Mouse (Mus musculus) embryonic fibroblast, embryonic 13.5 days (primary cell): Measurements from ENCODE around the gene Syna. TPM values are rescaled to one million over a fixed set of nuclear protein-coding genes. Genes with fewer than 3 reads are reported as not detected.

Source experiments
- H3K27ac ChIP-seq: 2 replicates; pipeline ENCODE4 v1.5.1; 2012; ENCODE audit warnings: low read length, control low read depth, inconsistent platforms; ENCODE audit not compliant: insufficient read depth
- H3K4me1 ChIP-seq: 2 replicates; pipeline ENCODE4 v1.6.1; 2011; ENCODE audit warnings: low read length; ENCODE audit not compliant: control insufficient read depth, insufficient read depth
- H3K4me3 ChIP-seq: 2 replicates; pipeline ENCODE4 v1.5.1; 2011; ENCODE audit warnings: mild to moderate bottlenecking, control low read depth, low read length; ENCODE audit not compliant: insufficient read depth
- CTCF ChIP-seq: IDR thresholded peaks from 2 replicates; pipeline ENCODE4 v1.5.1; 2011; ENCODE audit warnings: mild to moderate bottlenecking, control low read depth, low read length, moderate library complexity, borderline replicate concordance; ENCODE audit not compliant: insufficient read depth
- POLR2A ChIP-seq: IDR thresholded peaks from 2 replicates; pipeline ENCODE4 v1.6.1; 2011; ENCODE audit warnings: low read depth, mild to moderate bottlenecking, control low read depth, low read length, moderate library complexity
- polyA plus RNA-seq: library from polyadenylated mRNA; stranded (reverse); fragments of >200 nt; gene quantifications from 2 replicates; pipeline ENCODE4 v1.2.4, GENCODE M21; 2011; ENCODE audit warnings: low read depth; ENCODE audit not compliant: missing spikeins, insufficient read length

Gene Syna
- polyA plus RNA-seq, 1 experiment: not detected

GRCm38 (mm10) chr5:134552110-134552972, 7.6 kb downstream of the Syna start, which contains the start of gene Clip2:
Clip2 (minus strand) TSS chr5:134552434.
- peak within 1 kb of the TSS; percentile 98 for H3K27ac ChIP-seq
- peaks cover 12% of the 10 kb centered on the region for H3K4me1 ChIP-seq
- H3K4me3 ChIP-seq: peak within 1 kb of the TSS; percentile 88
- TF ChIP-seq CTCF: no peak
- TF ChIP-seq POLR2A: peak; percentile 82

- TF ChIP-seq POLR2A (peak; percentile 48), CTCF (no peak)
- H3K4me1 ChIP-seq: peaks cover 12% of the 10 kb centered on the region
Measured at GRCm38 (mm10) chr5:134551233-134552109, 8.5 kb downstream of the Syna start.

GRCm38 (mm10) chr5:134550836-134551232, 9.1 kb downstream of the Syna start:
- Histone ChIP-seq H3K4me3 (peak overlapping the region; percentile 88), H3K27ac (peak overlapping the region; percentile 98), H3K4me1 (peaks cover 12% of the 10 kb centered on the region)
- TF ChIP-seq CTCF (no peak), POLR2A (no peak)

More at GRCm38 (mm10) chr5:134551233-134552109, 8.5 kb downstream of the Syna start:
- peak overlapping the region; percentile 88 for H3K4me3 ChIP-seq
- H3K27ac ChIP-seq: peak overlapping the region; percentile 98

- TF ChIP-seq CTCF: no peak
- TF ChIP-seq POLR2A: no peak
- peaks cover 12% of the 10 kb centered on the region for H3K4me1 ChIP-seq
- no peak overlapping the region for H3K27ac ChIP-seq
- H3K4me3 ChIP-seq: no peak overlapping the region
Measured at GRCm38 (mm10) chr5:134549640-134550168, 10.3 kb downstream of the Syna start.

GRCm38 (mm10) chr5:134548306-134548705, 11.7 kb downstream of the Syna start:
- no peak overlapping the region for H3K4me3 ChIP-seq
- H3K4me1 ChIP-seq: peaks cover 8% of the 10 kb centered on the region
- TF ChIP-seq POLR2A (no peak), CTCF (no peak)
- no peak overlapping the region for H3K27ac ChIP-seq

GRCm38 (mm10) chr5:134546790-134547189, 13.2 kb downstream of the Syna start:
- Histone ChIP-seq H3K4me3 (no peak overlapping the region), H3K27ac (no peak overlapping the region), H3K4me1 (peaks cover 4% of the 10 kb centered on the region; the same call in 1 of the 2 replicates)
- TF ChIP-seq POLR2A (no peak), CTCF (no peak)

GRCm38 (mm10) chr5:134545242-134545629, 14.7 kb downstream of the Syna start:
- no peak overlapping the region for H3K4me3 ChIP-seq
- H3K27ac ChIP-seq: no peak overlapping the region
- TF ChIP-seq POLR2A (no peak), CTCF (no peak)
- H3K4me1 ChIP-seq: peaks cover 11% of the 10 kb centered on the region

GRCm38 (mm10) chr5:134544516-134545241, 15.3 kb downstream of the Syna start:
- H3K27ac ChIP-seq: no peak overlapping the region
- TF ChIP-seq POLR2A: no peak
- H3K4me1 ChIP-seq: peaks cover 14% of the 10 kb centered on the region
- H3K4me3 ChIP-seq: no peak overlapping the region

- Histone ChIP-seq H3K27ac (peak overlapping the region; percentile 7; the same call in 1 of the 2 replicates), H3K4me1 (peaks cover 11% of the 10 kb centered on the region), H3K4me3 (no peak overlapping the region)
- TF ChIP-seq CTCF: no peak
- TF ChIP-seq POLR2A: no peak
Measured at GRCm38 (mm10) chr5:134541640-134542039, 18.3 kb downstream of the Syna start.
